Comparison of ENCODE assay signal across 8 mouse cellular contexts in genomic region chr9:66599577-66599976, GRCm38 (mm10). TPM values are rescaled to one million over a fixed set of nuclear protein-coding genes. Genes with fewer than 3 reads are reported as not detected.
DNase-seq lines count a peak whose midpoint lies in the region; ATAC-seq and TF ChIP-seq lines count a peak whose summit lies in the region.

No protein-coding gene starts in this region.

- no peak for TF ChIP-seq EP300 in liver, embryonic 14.5 days (IDR thresholded peaks at IDR 0.05; ENCODE audit: low read depth)

- no peak overlapping the region for H3K4me2 ChIP-seq in kidney, embryonic 14.5 days (replicated peaks; ENCODE audit: low read depth, low read length)
- no peak overlapping the region for H3K4me2 ChIP-seq in liver, embryonic 14.5 days (ENCODE audit: low read depth)

- H3K9ac ChIP-seq in kidney, embryonic 14.5 days (ENCODE audit: low read depth, low read length): no peak overlapping the region
- no peak overlapping the region for H3K9ac ChIP-seq in liver, embryonic 14.5 days (replicated peaks)

- no peaks in the 10 kb centered on the region for H3K36me3 ChIP-seq in kidney, adult 2 months (ENCODE audit: control insufficient read depth, insufficient read depth, low read length)
- H3K36me3 ChIP-seq in kidney, embryonic 14.5 days (ENCODE audit: control insufficient read depth, insufficient read depth, low read length): no peaks in the 10 kb centered on the region
- H3K36me3 ChIP-seq in liver, embryonic 14.5 days (replicated peaks; ENCODE audit: control insufficient read depth, insufficient read depth, low read depth): no peaks in the 10 kb centered on the region

- H3K9me3 ChIP-seq in kidney, embryonic 14.5 days (ENCODE audit: control insufficient read depth, low read length): no peaks in the 10 kb centered on the region
- H3K9me3 ChIP-seq in liver, embryonic 14.5 days (ENCODE audit: control insufficient read depth, low read length): no peaks in the 10 kb centered on the region

- DNase-seq in kidney, adult 2 months: peak; percentile 74
- peak; percentile 82 for DNase-seq in T-cell, adult 2 months (ENCODE audit: low spot score)
- peak; percentile 43 for DNase-seq in heart, adult 8-10 months (ENCODE audit: low spot score)
- peak in 2 of 3 experiments; percentile 43 to 61 for DNase-seq in liver, embryonic 14.5 days (ENCODE audit: low read depth in 3 of 3, low spot score in 3 of 3)
- peak; percentile 23 for DNase-seq in spleen, adult 12 weeks (ENCODE audit: low spot score)
- DNase-seq in ovary, postnatal 10 days (ENCODE audit: low spot score): no peak
- no peak for DNase-seq in urinary bladder, postnatal 36 days (ENCODE audit: low spot score in 2 of 2)

- TF ChIP-seq POLR2A in kidney, adult 2 months (IDR thresholded peaks at IDR 0.05; ENCODE audit: low read depth, low read length): no peak

- peaks cover 23% of the 10 kb centered on the region for H3K4me1 ChIP-seq in kidney, adult 2 months (ENCODE audit: control insufficient read depth, insufficient read depth, low read length)
- H3K4me1 ChIP-seq in kidney, embryonic 14.5 days (ENCODE audit: control insufficient read depth, insufficient read depth, low read length): peaks cover 19% of the 10 kb centered on the region; the same call in 1 of the 2 replicates
- H3K4me1 ChIP-seq in liver, embryonic 14.5 days (replicated peaks; ENCODE audit: control insufficient read depth in 2 of 2, insufficient read depth in 2 of 2, low read length in 1 of 2): peaks cover 3 to 19% of the 10 kb centered on the region in 2 experiments; a peak in 3 of 4 replicates

- H3K4me3 ChIP-seq in kidney, adult 2 months (ENCODE audit: insufficient read depth, low read depth, low read length): no peak overlapping the region
- H3K4me3 ChIP-seq in kidney, embryonic 14.5 days (ENCODE audit: low read length): no peak overlapping the region
- H3K4me3 ChIP-seq in liver, embryonic 14.5 days (ENCODE audit: insufficient read depth in 1 of 2, low read depth in 2 of 2, low read length in 2 of 2): no peak overlapping the region

- TF ChIP-seq CTCF in kidney, adult 2 months (conservative IDR thresholded peaks at IDR 0.05; ENCODE audit: insufficient read depth, insufficient read length, low read depth, low read length): no peak
- TF ChIP-seq CTCF in liver, embryonic 14.5 days (IDR thresholded peaks at IDR 0.05; ENCODE audit: low read depth): no peak

- no peak for ATAC-seq in kidney, embryonic 14.5 days (ENCODE audit: low FRiP score, low TSS enrichment)
- ATAC-seq in liver, embryonic 14.5 days (ENCODE audit: insufficient read depth): peak; percentile 37; the same call in 1 of the 2 replicates

- no peaks in the 10 kb centered on the region for H3K27me3 ChIP-seq in kidney, adult 2 months (replicated peaks; ENCODE audit: control insufficient read depth, insufficient read depth, low read length)
- no peaks in the 10 kb centered on the region for H3K27me3 ChIP-seq in kidney, embryonic 14.5 days (ENCODE audit: control insufficient read depth, insufficient read depth, low read length)
- no peaks in the 10 kb centered on the region for H3K27me3 ChIP-seq in liver, embryonic 14.5 days (ENCODE audit: control insufficient read depth, insufficient read depth, low read length)

- H3K27ac ChIP-seq in kidney, adult 2 months (ENCODE audit: insufficient read depth, low read depth, low read length): no peak overlapping the region
- no peak overlapping the region for H3K27ac ChIP-seq in kidney, embryonic 14.5 days (ENCODE audit: low read depth, low read length)
- no peak overlapping the region; the same call in 1 of the 2 replicates for H3K27ac ChIP-seq in liver, embryonic 14.5 days

- 27% methylated on average over 4 of the region's 4 CpGs for WGBS in kidney, adult 2 months
- WGBS in kidney, embryonic 14.5 days: 8% methylated on average over 4 of the region's 4 CpGs
- 4% methylated on average over 4 of the region's 4 CpGs for WGBS in liver, embryonic 14.5 days (ENCODE audit: insufficient replicate concordance)

RNA-seq across cellular contexts. Expression of gene Usp3, which starts 6.6 kb away (rescaled TPM):
- polyA plus RNA-seq in kidney, adult 2 months (2012; rRNA removed): 25.1 and 29.6 TPM in 2 replicates
- polyA plus RNA-seq in kidney, embryonic 14.5 days (2014; fragmentation: Nextera tagmentation; extraction: Ambion mirVana): 51.7 and 83.6 TPM in 2 replicates
- 10 to 100 TPM; 19.8 to 26.5 (median 21.9) TPM for total RNA-seq in heart, adult 8-10 months (2022)
- 3.6 and 6.7 TPM in 2 replicates for polyA plus RNA-seq in liver, embryonic 14.5 days (2012; rRNA removed)
- polyA plus RNA-seq in liver, embryonic 14.5 days (2014; fragmentation: Nextera tagmentation; extraction: Ambion mirVana): 14.8 TPM in 2 replicates

Comparison
In these comparisons a context has a peak if more than half of its experiments do, and no peak if none do; other contexts are left out.
1. DNase-seq: peak in kidney, adult 2 months (single experiment), T-cell, adult 2 months (single experiment), heart, adult 8-10 months (single experiment), liver, embryonic 14.5 days (2 of 3) and spleen, adult 12 weeks (single experiment); none in ovary, postnatal 10 days (single experiment) and urinary bladder, postnatal 36 days (0 of 2).